Mouse (Mus musculus): ENCODE results near the gene Arrdc4. TPM values are rescaled to one million over a fixed set of nuclear protein-coding genes. Genes with fewer than 3 reads are reported as not detected.

The Arrdc4 gene
- total and polyA plus RNA-seq, 3 experiments: not detected

DNA sequence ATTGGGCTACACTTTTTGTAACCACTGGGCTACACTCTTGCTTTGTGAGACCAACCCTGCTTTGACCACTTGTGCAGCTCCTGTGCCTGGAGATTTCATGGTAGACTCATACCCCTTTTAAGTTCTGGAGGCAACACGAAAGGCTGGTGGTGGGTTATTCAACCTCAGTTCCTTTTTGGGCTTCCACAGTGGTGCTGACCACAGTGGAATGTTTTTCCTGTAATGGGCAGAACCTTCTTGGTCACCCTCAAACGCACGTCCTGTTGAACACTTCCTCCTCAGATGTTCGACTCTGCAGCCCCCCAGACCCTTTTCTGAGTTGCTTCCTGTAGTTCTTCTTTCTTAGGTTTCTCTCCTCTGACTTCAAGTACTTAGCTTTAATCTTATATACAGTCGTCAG lies 46.5 kb upstream of the Arrdc4 start:
- Histone ChIP-seq H3K36me3 (ENCODE audit: control insufficient read depth in 1 of 2, insufficient read depth in 2 of 2, low read length in 2 of 2) (no peaks in the 10 kb centered on the region), H3K9ac (ENCODE audit: control insufficient read depth, low read depth, low read length, poor library complexity, severe bottlenecking) (no peak overlapping the region), H3K27ac (ENCODE audit: control insufficient read depth, low read depth, low read length) (no peak overlapping the region), H3K4me1 (ENCODE audit: control insufficient read depth in 1 of 2, insufficient read depth in 2 of 2, low read length in 2 of 2) (no peaks in the 10 kb centered on the region), H3K27me3 (ENCODE audit: control insufficient read depth in 1 of 2, insufficient read depth in 2 of 2, low read length in 2 of 2) (no peaks in the 10 kb centered on the region), H3K79me2 (ENCODE audit: control insufficient read depth, insufficient read depth, low read length, poor library complexity) (no peaks in the 10 kb centered on the region), H3K9me3 (replicated peaks; ENCODE audit: insufficient read depth, low read length) (no peaks in the 10 kb centered on the region), H3K4me3 (ENCODE audit: control insufficient read depth in 1 of 2, insufficient read depth in 1 of 2, low read depth in 2 of 2, low read length in 2 of 2) (no peak overlapping the region)
- DNase-seq (ENCODE audit: low read depth, low spot score): no peak
- TF ChIP-seq JUND (IDR thresholded peaks at IDR 0.05; ENCODE audit: low read depth, low read length) (no peak), ZMIZ1 (IDR thresholded peaks at IDR 0.05; ENCODE audit: low read depth, low read length) (no peak)

DNA sequence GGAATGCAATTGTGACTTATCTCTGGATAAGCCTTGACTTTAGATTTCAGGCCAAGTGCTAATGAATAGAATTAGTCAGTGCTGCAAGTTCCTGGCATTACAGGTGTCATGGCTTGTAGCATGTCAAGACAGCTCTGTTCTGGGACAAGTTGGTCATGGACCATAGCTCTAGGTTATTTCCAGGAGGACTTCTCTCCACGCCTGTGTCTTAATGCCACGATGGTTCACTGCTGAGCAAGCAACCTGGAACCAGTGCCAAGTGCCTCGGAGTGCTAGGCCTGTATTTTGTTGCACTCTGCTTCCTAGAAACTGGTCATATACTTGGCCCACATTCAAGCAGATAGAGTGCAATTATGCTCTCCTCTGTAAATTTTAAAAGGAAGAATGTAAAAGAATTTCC lies 39.7 kb upstream of the Arrdc4 start:
- H3K36me3 ChIP-seq (ENCODE audit: control insufficient read depth in 1 of 2, insufficient read depth in 2 of 2, low read length in 2 of 2): no peaks in the 10 kb centered on the region
- H3K27me3 ChIP-seq (ENCODE audit: control insufficient read depth in 1 of 2, insufficient read depth in 2 of 2, low read length in 2 of 2): no peaks in the 10 kb centered on the region
- H3K4me3 ChIP-seq (ENCODE audit: control insufficient read depth in 1 of 2, insufficient read depth in 1 of 2, low read depth in 2 of 2, low read length in 2 of 2): no peak overlapping the region
- H3K9ac ChIP-seq (ENCODE audit: control insufficient read depth, low read depth, low read length, poor library complexity, severe bottlenecking): no peak overlapping the region
- no peak overlapping the region for H3K27ac ChIP-seq (ENCODE audit: control insufficient read depth, low read depth, low read length)
- H3K9me3 ChIP-seq (replicated peaks; ENCODE audit: insufficient read depth, low read length): no peaks in the 10 kb centered on the region
- DNase-seq (ENCODE audit: low read depth, low spot score): no peak
- no peaks in the 10 kb centered on the region for H3K79me2 ChIP-seq (ENCODE audit: control insufficient read depth, insufficient read depth, low read length, poor library complexity)
- TF ChIP-seq JUND (IDR thresholded peaks at IDR 0.05; ENCODE audit: low read depth, low read length) (no peak), ZKSCAN1 (IDR thresholded peaks at IDR 0.05; ENCODE audit: low read depth, low read length) (no peak)
- H3K4me1 ChIP-seq (ENCODE audit: control insufficient read depth in 1 of 2, insufficient read depth in 2 of 2, low read length in 2 of 2): no peaks in the 10 kb centered on the region

DNA sequence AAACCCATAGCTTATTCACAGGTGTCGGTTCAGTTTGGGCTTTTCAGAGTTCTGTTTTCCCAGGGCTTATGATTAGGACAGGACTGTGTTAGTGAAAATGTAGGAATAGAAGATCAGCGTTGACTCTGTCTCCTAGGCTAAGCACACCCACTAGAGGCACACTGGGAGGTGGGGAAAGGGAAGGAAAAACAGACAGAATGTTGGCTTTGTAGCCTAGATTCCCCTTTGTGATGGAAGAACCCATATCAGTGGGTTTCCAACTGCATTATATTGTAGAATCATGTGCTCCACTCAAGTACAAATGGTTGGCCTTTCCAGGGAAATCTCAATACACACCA lies 22.7 kb upstream of the Arrdc4 start:
- Histone ChIP-seq H3K27me3 (ENCODE audit: control insufficient read depth in 1 of 2, insufficient read depth in 2 of 2, low read length in 2 of 2) (no peaks in the 10 kb centered on the region), H3K79me2 (ENCODE audit: control insufficient read depth, insufficient read depth, low read length, poor library complexity) (no peaks in the 10 kb centered on the region), H3K9me3 (replicated peaks; ENCODE audit: insufficient read depth, low read length) (no peaks in the 10 kb centered on the region), H3K9ac (ENCODE audit: control insufficient read depth, low read depth, low read length, poor library complexity, severe bottlenecking) (no peak overlapping the region), H3K36me3 (ENCODE audit: control insufficient read depth in 1 of 2, insufficient read depth in 2 of 2, low read length in 2 of 2) (no peaks in the 10 kb centered on the region), H3K4me1 (ENCODE audit: control insufficient read depth in 1 of 2, insufficient read depth in 2 of 2, low read length in 2 of 2) (no peaks in the 10 kb centered on the region), H3K27ac (ENCODE audit: control insufficient read depth, low read depth, low read length) (no peak overlapping the region), H3K4me3 (ENCODE audit: control insufficient read depth in 1 of 2, insufficient read depth in 1 of 2, low read depth in 2 of 2, low read length in 2 of 2) (no peak overlapping the region)
- DNase-seq (ENCODE audit: low read depth, low spot score): no peak
- TF ChIP-seq NRF1 (IDR thresholded peaks at IDR 0.05; ENCODE audit: insufficient read depth, low read depth, low read length, poor library complexity, severe bottlenecking): no peak
- TF ChIP-seq ETS1 (IDR thresholded peaks at IDR 0.05; ENCODE audit: low read depth, low read length): no peak
- no peak for TF ChIP-seq SIN3A (IDR thresholded peaks at IDR 0.05; ENCODE audit: low read length)
- TF ChIP-seq GATA1 (IDR thresholded peaks at IDR 0.05; ENCODE audit: low read depth, low read length): no peak
- no peak for TF ChIP-seq TAL1 (IDR thresholded peaks at IDR 0.05; ENCODE audit: low read length)
- TF ChIP-seq BHLHE40 (IDR thresholded peaks at IDR 0.05; ENCODE audit: borderline replicate concordance, low read depth, low read length): no peak
- TF ChIP-seq CHD1 (IDR thresholded peaks at IDR 0.05; ENCODE audit: low read depth, low read length): no peak
